Mouse (Mus musculus): Measurements from ENCODE around the gene Cd81. TPM values are rescaled to one million over a fixed set of nuclear protein-coding genes. Genes with fewer than 3 reads are reported as not detected.

Gene Cd81
- polyA plus RNA-seq (2015; fragmentation: Nextera tagmentation; extraction: Ambion mirVana): 411 and 413 TPM in 2 replicates

- H3K4me1 ChIP-seq (replicated peaks): peaks cover 41% of the 10 kb centered on the region
- peak within 1 kb of the TSS; percentile 97 for H3K9ac ChIP-seq
- H3K27me3 ChIP-seq (replicated peaks): no peaks in the 10 kb centered on the region
- H3K4me2 ChIP-seq (replicated peaks): peak within 1 kb of the TSS; percentile 83
- 0% methylated on average over 23 of the region's 37 CpGs for WGBS
- no peaks in the 10 kb centered on the region for H3K9me3 ChIP-seq
- ATAC-seq: peak; percentile 85
- H3K4me3 ChIP-seq (replicated peaks): peak within 1 kb of the TSS; percentile 89
- H3K36me3 ChIP-seq: 0 out of 2 replicates have a peak, but pooled peaks cover 3% of the 10 kb centered on the region
- peak within 1 kb of the TSS; percentile 96 for H3K27ac ChIP-seq
Measured at GRCm38 (mm10) chr7:143052626-143053007, at the start of gene Cd81. Gene Cd81, plus strand, starts transcription at chr7:143052739.

- Histone ChIP-seq H3K9ac (no peak within 1 kb of the TSS), H3K4me3 (replicated peaks) (no peak within 1 kb of the TSS), H3K36me3 (no peaks in the 10 kb centered on the region), H3K27ac (0 out of 2 replicates have a peak within 1 kb of the TSS, but pooled peaks have one; percentile 1), H3K27me3 (replicated peaks) (no peaks in the 10 kb centered on the region), H3K4me2 (replicated peaks) (0 out of 2 replicates have a peak within 1 kb of the TSS, but pooled peaks have one; percentile 5), H3K9me3 (no peaks in the 10 kb centered on the region), H3K4me1 (replicated peaks) (peaks cover 20% of the 10 kb centered on the region)
- 82% methylated on average over 4 of the region's 4 CpGs for WGBS
- no peak for ATAC-seq
Measured at GRCm38 (mm10) chr7:143004727-143005343, 47.7 kb upstream of the Cd81 start, which contains the start of gene Tspan32. Gene Tspan32, plus strand, starts transcription at chr7:143005046.

- H3K4me3 ChIP-seq (replicated peaks): no peak overlapping the region
- 0 out of 2 replicates have a peak overlapping the region, but pooled peaks have one; percentile 1 for H3K27ac ChIP-seq
- H3K9ac ChIP-seq: no peak overlapping the region
- ATAC-seq: no peak
- H3K36me3 ChIP-seq: no peaks in the 10 kb centered on the region
- no peaks in the 10 kb centered on the region for H3K9me3 ChIP-seq
- peaks cover 27% of the 10 kb centered on the region for H3K4me1 ChIP-seq (replicated peaks)
- no peaks in the 10 kb centered on the region for H3K27me3 ChIP-seq (replicated peaks)
- WGBS: 86% methylated on average over 6 of the region's 6 CpGs
- 0 out of 2 replicates have a peak overlapping the region, but pooled peaks have one; percentile 5 for H3K4me2 ChIP-seq (replicated peaks)
Measured at GRCm38 (mm10) chr7:143005344-143006096, 47.0 kb upstream of the Cd81 start.

GRCm38 (mm10) chr7:143006097-143006755, 46.3 kb upstream of the Cd81 start:
- 0 out of 2 replicates have a peak overlapping the region, but pooled peaks have one; percentile 1 for H3K27ac ChIP-seq
- no peak overlapping the region for H3K9ac ChIP-seq
- H3K36me3 ChIP-seq: no peaks in the 10 kb centered on the region
- no peaks in the 10 kb centered on the region for H3K9me3 ChIP-seq
- H3K4me3 ChIP-seq (replicated peaks): no peak overlapping the region
- no peaks in the 10 kb centered on the region for H3K27me3 ChIP-seq (replicated peaks)
- WGBS: 83% methylated on average over 2 of the region's 2 CpGs
- no peak; the same call in 1 of the 2 replicates for ATAC-seq
- H3K4me1 ChIP-seq (replicated peaks): peaks cover 34% of the 10 kb centered on the region
- no peak overlapping the region for H3K4me2 ChIP-seq (replicated peaks)

GRCm38 (mm10) chr7:143006756-143007598, 45.6 kb upstream of the Cd81 start:
- peaks cover 42% of the 10 kb centered on the region for H3K4me1 ChIP-seq (replicated peaks)
- ATAC-seq: no peak
- H3K4me3 ChIP-seq (replicated peaks): no peak overlapping the region
- H3K36me3 ChIP-seq: no peaks in the 10 kb centered on the region
- no peak overlapping the region for H3K27ac ChIP-seq
- H3K9me3 ChIP-seq: no peaks in the 10 kb centered on the region
- 90% methylated on average over 8 of the region's 8 CpGs for WGBS
- no peaks in the 10 kb centered on the region for H3K27me3 ChIP-seq (replicated peaks)
- no peak overlapping the region for H3K4me2 ChIP-seq (replicated peaks)
- no peak overlapping the region for H3K9ac ChIP-seq

GRCm38 (mm10) chr7:143007599-143008369, 44.8 kb upstream of the Cd81 start:
- Histone ChIP-seq H3K4me3 (replicated peaks) (no peak overlapping the region), H3K4me2 (replicated peaks) (peak overlapping the region; percentile 30), H3K27me3 (replicated peaks) (no peaks in the 10 kb centered on the region), H3K4me1 (replicated peaks) (peaks cover 47% of the 10 kb centered on the region), H3K27ac (peak overlapping the region; percentile 87), H3K9me3 (no peaks in the 10 kb centered on the region), H3K36me3 (no peaks in the 10 kb centered on the region), H3K9ac (no peak overlapping the region)
- 42% methylated on average over 17 of the region's 17 CpGs for WGBS
- peak; percentile 79 for ATAC-seq

- H3K4me2 ChIP-seq (replicated peaks): peak overlapping the region; percentile 30
- H3K36me3 ChIP-seq: no peaks in the 10 kb centered on the region
- 41% methylated on average over 8 of the region's 8 CpGs for WGBS
- no peak overlapping the region for H3K9ac ChIP-seq
- peaks cover 48% of the 10 kb centered on the region for H3K4me1 ChIP-seq (replicated peaks)
- no peak overlapping the region for H3K4me3 ChIP-seq (replicated peaks)
- H3K9me3 ChIP-seq: no peaks in the 10 kb centered on the region
- ATAC-seq: peak; percentile 59
- peak overlapping the region; percentile 87 for H3K27ac ChIP-seq
- H3K27me3 ChIP-seq (replicated peaks): no peaks in the 10 kb centered on the region
Measured at GRCm38 (mm10) chr7:143008370-143008926, 44.1 kb upstream of the Cd81 start.

GRCm38 (mm10) chr7:143008996-143009665, 43.4 kb upstream of the Cd81 start:
- peak; percentile 48 for ATAC-seq
- WGBS: 45% methylated on average over 3 of the region's 4 CpGs
- H3K4me1 ChIP-seq (replicated peaks): peaks cover 55% of the 10 kb centered on the region
- H3K36me3 ChIP-seq: no peaks in the 10 kb centered on the region
- no peaks in the 10 kb centered on the region for H3K9me3 ChIP-seq
- peak overlapping the region; percentile 30 for H3K4me2 ChIP-seq (replicated peaks)
- no peak overlapping the region for H3K4me3 ChIP-seq (replicated peaks)
- no peaks in the 10 kb centered on the region for H3K27me3 ChIP-seq (replicated peaks)
- H3K9ac ChIP-seq: no peak overlapping the region
- peak overlapping the region; percentile 87 for H3K27ac ChIP-seq

GRCm38 (mm10) chr7:143009996-143010395, 42.5 kb upstream of the Cd81 start:
- Histone ChIP-seq H3K9ac (no peak overlapping the region), H3K4me2 (replicated peaks) (no peak overlapping the region), H3K36me3 (no peaks in the 10 kb centered on the region), H3K4me1 (replicated peaks) (peaks cover 59% of the 10 kb centered on the region), H3K27ac (no peak overlapping the region), H3K4me3 (replicated peaks) (no peak overlapping the region), H3K9me3 (no peaks in the 10 kb centered on the region), H3K27me3 (replicated peaks) (no peaks in the 10 kb centered on the region)
- ATAC-seq: no peak
- WGBS: 79% methylated on average over 4 of the region's 4 CpGs

GRCm38 (mm10) chr7:143011226-143011625, 41.3 kb upstream of the Cd81 start:
- peaks cover 70% of the 10 kb centered on the region for H3K4me1 ChIP-seq (replicated peaks)
- 48% methylated on average over 1 of the region's 1 CpGs for WGBS
- 0 out of 2 replicates have a peak overlapping the region, but pooled peaks have one; percentile 4 for H3K27ac ChIP-seq

More at GRCm38 (mm10) chr7:143011226-143011625, 41.3 kb upstream of the Cd81 start:
- Histone ChIP-seq H3K9ac (peak overlapping the region; percentile 23; the same call in 1 of the 2 replicates), H3K9me3 (no peaks in the 10 kb centered on the region), H3K4me3 (replicated peaks) (no peak overlapping the region), H3K36me3 (no peaks in the 10 kb centered on the region), H3K27me3 (replicated peaks) (no peaks in the 10 kb centered on the region), H3K4me2 (replicated peaks) (no peak overlapping the region)
- no peak for ATAC-seq

Measured in intestine, embryonic 15.5 days (tissue).